Mouse (Mus musculus): ENCODE data around the gene Cidec. TPM values are rescaled to one million over a fixed set of nuclear protein-coding genes. Genes with fewer than 3 reads are reported as not detected.

Gene Cidec
- polyA plus RNA-seq, 1 experiment from 2014 or later: not detected

DNA sequence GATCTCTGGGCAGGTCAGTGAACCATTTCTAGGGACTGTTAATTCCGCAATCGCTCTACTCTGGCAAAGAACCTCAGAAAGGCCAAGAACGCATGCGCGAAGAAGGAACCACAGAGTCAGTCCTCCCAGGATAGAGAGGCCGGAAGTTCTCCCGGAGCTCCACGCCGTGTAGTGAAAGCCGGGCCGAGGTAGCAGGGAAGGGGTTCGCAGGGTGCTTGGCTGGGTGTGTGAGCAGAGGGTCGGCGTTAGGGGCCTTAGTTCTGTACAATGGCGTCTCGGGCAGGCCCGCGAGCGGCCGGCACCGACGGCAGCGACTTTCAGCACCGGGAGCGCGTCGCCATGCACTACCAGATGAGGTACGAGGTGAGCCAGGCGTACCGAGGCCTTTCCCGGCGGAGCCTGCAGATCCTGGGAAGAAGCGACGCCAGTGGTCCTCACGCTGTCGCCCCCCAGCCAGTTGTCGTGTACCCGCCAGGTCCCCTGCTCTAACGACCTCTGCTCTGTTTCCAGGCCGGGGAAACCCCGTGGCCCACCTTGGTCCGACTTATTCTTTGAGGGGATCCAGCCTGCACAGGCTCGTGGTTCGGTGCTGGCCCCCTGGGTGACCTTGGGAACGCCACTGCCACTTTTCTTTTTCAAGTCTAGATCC, 7.0 kb upstream of the Cidec start, which contains the start of gene Jagn1:
Jagn1 (plus strand) TSS at position 128 of the 649 bp plus-strand sequence.
- no peak within 1 kb of the TSS for H3K27ac ChIP-seq

DNA sequence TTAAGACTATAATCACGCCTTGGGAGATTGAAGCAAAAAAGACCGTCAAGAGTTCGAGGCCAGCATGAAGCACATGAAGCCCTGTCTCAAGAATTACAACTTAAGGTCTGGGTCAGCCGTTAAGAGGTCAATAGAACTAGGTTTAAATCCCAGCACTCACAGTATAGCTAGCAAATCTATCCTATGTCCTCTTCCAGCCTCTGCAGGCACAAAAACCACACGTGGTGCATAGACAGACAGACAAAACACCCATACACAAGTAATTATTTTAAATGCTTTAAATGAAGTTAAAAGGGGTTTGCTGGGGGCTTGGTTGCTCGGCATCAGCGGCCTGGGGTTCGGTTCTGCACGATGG, 6.5 kb upstream of the Cidec start:
- no peaks in the 10 kb centered on the region for H3K27me3 ChIP-seq (replicated peaks)
- WGBS: 43% methylated on average over 9 of the region's 9 CpGs
- H3K9ac ChIP-seq: peak overlapping the region; percentile 86
- peaks cover 9% of the 10 kb centered on the region for H3K36me3 ChIP-seq
- H3K9me3 ChIP-seq: no peaks in the 10 kb centered on the region
- H3K4me3 ChIP-seq: peak overlapping the region; percentile 85
- no peak overlapping the region for H3K27ac ChIP-seq
- peak; percentile 55 for ATAC-seq (ENCODE audit: low FRiP score, low read depth)
- H3K4me2 ChIP-seq (replicated peaks): peak overlapping the region; percentile 89
- peaks cover 6% of the 10 kb centered on the region for H3K4me1 ChIP-seq

More for the DNA sequence above, 7.0 kb upstream of the Cidec start, which contains the start of gene Jagn1:
- Histone ChIP-seq H3K4me1 (peaks cover 6% of the 10 kb centered on the region), H3K4me2 (replicated peaks) (peak within 1 kb of the TSS; percentile 89), H3K36me3 (peaks cover 14% of the 10 kb centered on the region), H3K9ac (peak within 1 kb of the TSS; percentile 86), H3K4me3 (peak within 1 kb of the TSS; percentile 85), H3K9me3 (no peaks in the 10 kb centered on the region), H3K27me3 (replicated peaks) (no peaks in the 10 kb centered on the region)
- ATAC-seq (ENCODE audit: low FRiP score, low read depth): peak; percentile 89
- under 1% methylated on average over 45 of the region's 45 CpGs for WGBS

DNA sequence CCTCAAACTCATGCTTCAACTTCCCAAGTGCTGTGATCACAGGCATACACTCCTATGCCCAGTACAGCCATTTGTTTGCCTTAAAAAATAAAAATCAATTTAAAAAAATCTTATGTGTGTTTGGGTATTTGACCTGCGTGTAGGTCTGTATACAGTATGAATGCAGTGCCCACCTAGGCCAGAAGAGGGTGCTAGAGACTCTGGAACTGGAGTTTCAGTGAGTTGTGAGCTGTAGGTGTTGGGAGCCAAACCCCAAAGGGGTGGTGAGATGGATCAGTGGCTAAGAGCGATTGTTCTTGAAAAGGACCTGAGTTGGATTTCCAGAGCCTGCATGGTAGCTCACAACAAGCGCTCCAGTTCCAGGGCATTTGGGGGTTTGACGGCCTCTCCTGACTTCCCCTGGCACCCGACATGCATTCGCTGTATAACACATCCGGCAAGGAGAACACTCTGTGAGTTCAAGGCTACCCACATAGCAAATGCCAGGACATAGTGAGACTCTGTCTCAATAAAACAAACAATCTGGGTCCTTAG, 5.7 kb upstream of the Cidec start:
- no peaks in the 10 kb centered on the region for H3K9me3 ChIP-seq
- ATAC-seq (ENCODE audit: low FRiP score, low read depth): peak; percentile 22; the same call in 1 of the 2 replicates
- WGBS: 54% methylated on average over 7 of the region's 7 CpGs
- H3K36me3 ChIP-seq: peaks cover under 1% of the 10 kb centered on the region; the same call in 1 of the 2 replicates
- H3K4me3 ChIP-seq: no peak overlapping the region
- H3K27ac ChIP-seq: no peak overlapping the region
- H3K9ac ChIP-seq: no peak overlapping the region
- H3K4me2 ChIP-seq (replicated peaks): no peak overlapping the region
- H3K27me3 ChIP-seq (replicated peaks): no peaks in the 10 kb centered on the region
- peaks cover 6% of the 10 kb centered on the region for H3K4me1 ChIP-seq

DNA sequence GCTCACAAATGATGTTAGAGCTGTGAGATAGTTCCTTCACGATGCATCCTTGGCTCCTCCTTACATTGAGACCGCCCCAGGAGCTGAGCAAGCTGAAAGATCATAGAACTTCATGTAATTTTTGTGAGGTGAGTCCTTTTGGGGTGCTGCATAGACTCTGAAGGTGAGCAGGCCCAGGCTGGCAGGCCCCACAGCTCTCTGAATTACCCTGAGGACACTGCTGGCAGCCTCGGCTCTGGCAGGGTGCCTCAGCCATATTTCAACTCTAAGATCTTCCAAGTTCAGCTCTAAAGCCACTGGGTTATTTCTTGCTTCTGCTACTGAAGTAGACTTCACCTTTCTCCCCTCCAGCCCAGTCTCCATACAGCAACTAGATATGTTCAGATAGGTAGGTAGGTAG, 5.1 kb upstream of the Cidec start:
- 84% methylated on average over 3 of the region's 3 CpGs for WGBS
- no peak for ATAC-seq (ENCODE audit: low FRiP score, low read depth)

DNA sequence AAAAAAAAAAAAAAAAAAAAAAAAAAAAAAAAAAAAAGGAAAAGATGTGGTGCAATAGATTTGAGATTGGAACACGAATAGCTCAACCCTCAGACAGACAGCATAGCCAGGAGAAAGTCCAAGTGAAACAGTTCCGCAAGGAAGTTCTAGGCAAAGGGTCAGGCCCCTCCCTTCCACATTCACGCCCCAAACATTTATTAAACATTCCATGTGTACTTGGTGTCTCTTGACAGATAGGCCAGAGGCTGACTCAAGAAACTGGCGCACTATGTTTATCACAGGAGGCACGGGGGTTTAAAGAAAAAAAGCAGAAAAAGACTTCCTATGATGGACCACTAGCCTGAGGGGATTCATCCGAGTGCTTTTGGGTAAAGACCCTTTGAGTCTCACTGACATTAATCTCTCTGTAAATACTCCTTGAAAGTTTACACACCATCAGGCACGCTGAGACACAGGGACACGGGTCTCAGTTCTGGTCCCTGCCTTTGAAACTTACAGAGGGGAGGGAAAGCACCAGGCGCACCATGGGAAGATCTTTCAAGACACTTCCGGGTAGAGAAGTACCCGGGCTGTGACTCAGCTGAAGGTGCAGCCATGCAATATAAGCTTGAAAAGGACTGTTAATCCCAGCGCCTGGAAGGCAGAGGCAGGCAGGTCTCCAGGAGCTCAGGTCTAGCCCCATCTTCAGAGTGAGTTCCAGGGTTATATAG, 3.3 kb upstream of the Cidec start:
- H3K4me3 ChIP-seq: no peak overlapping the region
- H3K27ac ChIP-seq: no peak overlapping the region
- no peaks in the 10 kb centered on the region for H3K27me3 ChIP-seq (replicated peaks)
- H3K36me3 ChIP-seq: no peaks in the 10 kb centered on the region
- WGBS: 64% methylated on average over 12 of the region's 12 CpGs
- H3K9ac ChIP-seq: no peak overlapping the region
- ATAC-seq (ENCODE audit: low FRiP score, low read depth): no peak
- H3K9me3 ChIP-seq: no peaks in the 10 kb centered on the region
- H3K4me1 ChIP-seq: peaks cover 6% of the 10 kb centered on the region
- H3K4me2 ChIP-seq (replicated peaks): no peak overlapping the region

More for the DNA sequence above, 5.1 kb upstream of the Cidec start:
- H3K4me1 ChIP-seq: peaks cover 6% of the 10 kb centered on the region
- no peak overlapping the region for H3K9ac ChIP-seq
- no peak overlapping the region for H3K27ac ChIP-seq
- no peaks in the 10 kb centered on the region for H3K27me3 ChIP-seq (replicated peaks)
- H3K9me3 ChIP-seq: no peaks in the 10 kb centered on the region
- H3K4me3 ChIP-seq: no peak overlapping the region
- H3K4me2 ChIP-seq (replicated peaks): no peak overlapping the region
- H3K36me3 ChIP-seq: no peaks in the 10 kb centered on the region

DNA sequence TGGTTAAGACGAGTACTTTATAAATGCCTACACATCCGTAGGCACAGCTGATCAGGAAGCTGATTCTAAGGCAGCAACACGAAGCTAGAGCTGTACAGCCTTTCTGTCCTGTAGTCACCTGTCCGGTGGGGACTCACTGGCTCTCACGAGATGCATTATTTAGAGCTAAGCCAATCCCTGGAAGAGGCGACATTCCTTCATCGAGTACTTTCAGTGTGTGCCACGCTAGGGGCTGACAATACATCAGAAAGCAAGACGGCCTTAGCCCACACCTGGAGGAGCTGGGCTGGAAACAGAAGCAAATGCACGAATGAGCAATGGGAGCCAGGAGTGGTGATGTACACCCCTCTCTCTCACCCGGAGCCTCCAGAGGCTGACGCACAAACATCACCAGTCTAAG, 1.6 kb upstream of the Cidec start:
- ATAC-seq (ENCODE audit: low FRiP score, low read depth): no peak

DNA sequence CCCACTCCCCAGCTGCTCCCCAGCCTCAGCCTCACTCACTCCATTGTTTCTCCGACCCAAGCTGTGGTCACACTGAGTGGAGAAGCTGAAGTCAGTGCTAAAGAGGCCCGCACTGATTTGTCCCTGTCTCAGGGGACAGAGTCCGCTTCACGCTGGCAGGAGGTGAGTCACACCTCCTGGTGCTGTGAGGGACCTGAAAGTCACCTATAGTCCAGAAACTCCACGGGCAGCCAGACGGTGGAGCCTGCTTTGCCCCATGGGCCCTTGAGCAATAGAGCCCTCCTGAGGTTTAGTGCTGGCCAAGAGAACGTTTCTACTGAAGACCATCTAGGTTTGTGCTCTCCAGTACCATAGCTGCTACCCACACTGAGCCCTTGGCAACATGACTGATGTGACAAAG, 869 bp downstream of the Cidec start:
- Histone ChIP-seq H3K27ac (no peak overlapping the region), H3K9me3 (no peaks in the 10 kb centered on the region), H3K4me3 (no peak overlapping the region), H3K4me2 (replicated peaks) (no peak overlapping the region), H3K36me3 (no peaks in the 10 kb centered on the region), H3K4me1 (no peaks in the 10 kb centered on the region), H3K9ac (no peak overlapping the region), H3K27me3 (replicated peaks) (no peaks in the 10 kb centered on the region)
- 82% methylated on average over 7 of the region's 7 CpGs for WGBS
- ATAC-seq (ENCODE audit: low FRiP score, low read depth): no peak

More for the DNA sequence above, 1.6 kb upstream of the Cidec start:
- Histone ChIP-seq H3K27ac (no peak overlapping the region), H3K4me2 (replicated peaks) (no peak overlapping the region), H3K27me3 (replicated peaks) (no peaks in the 10 kb centered on the region), H3K36me3 (no peaks in the 10 kb centered on the region), H3K9me3 (no peaks in the 10 kb centered on the region), H3K4me1 (no peaks in the 10 kb centered on the region), H3K4me3 (no peak overlapping the region), H3K9ac (no peak overlapping the region)
- WGBS: 78% methylated on average over 12 of the region's 12 CpGs

DNA sequence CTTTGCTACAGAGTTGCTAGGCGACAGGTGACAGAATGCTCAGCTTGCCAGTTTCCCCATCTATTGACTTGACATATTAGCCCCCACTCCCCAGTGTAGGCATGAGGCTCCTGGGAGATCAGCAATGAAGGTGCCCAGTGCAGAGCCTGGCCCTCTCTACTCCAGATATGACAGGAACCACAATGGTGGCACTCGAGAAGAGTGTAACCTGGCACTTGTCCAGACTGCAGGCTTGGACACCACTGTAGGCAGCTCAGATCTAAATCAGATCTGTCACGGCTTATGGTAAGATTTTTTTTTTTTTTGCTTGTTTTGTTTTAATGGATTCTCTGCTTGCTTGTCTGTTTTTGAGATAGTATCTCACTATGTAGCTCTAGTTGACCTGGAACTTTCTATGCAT, 1.9 kb downstream of the Cidec start:
- H3K4me3 ChIP-seq: no peak overlapping the region
- H3K4me2 ChIP-seq (replicated peaks): no peak overlapping the region
- H3K27me3 ChIP-seq (replicated peaks): no peaks in the 10 kb centered on the region
- H3K36me3 ChIP-seq: no peaks in the 10 kb centered on the region
- no peaks in the 10 kb centered on the region for H3K4me1 ChIP-seq
- WGBS: 83% methylated on average over 3 of the region's 3 CpGs
- H3K9me3 ChIP-seq: no peaks in the 10 kb centered on the region
- no peak overlapping the region for H3K27ac ChIP-seq
- no peak for ATAC-seq (ENCODE audit: low FRiP score, low read depth)
- no peak overlapping the region for H3K9ac ChIP-seq

DNA sequence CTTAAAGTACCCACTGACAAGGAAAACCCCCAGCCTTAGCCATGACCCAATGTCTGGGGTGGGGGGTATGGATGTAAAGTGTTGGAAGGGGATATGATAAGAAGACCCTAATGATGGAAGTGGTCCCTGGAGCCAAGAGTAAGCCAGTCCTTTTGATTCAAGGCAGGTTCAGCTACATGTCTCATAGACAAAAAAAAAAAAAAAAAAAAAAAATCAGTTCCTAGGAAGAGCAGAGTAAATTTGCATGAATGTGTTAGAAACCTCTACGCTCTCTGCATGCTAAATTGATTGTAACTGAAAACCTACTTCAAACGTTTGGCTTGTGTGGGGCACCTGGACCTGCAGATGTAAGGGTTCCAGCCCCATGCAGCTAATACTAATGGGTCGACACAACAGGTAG, 3.8 kb downstream of the Cidec start:
- no peak overlapping the region for H3K27ac ChIP-seq

DNA sequence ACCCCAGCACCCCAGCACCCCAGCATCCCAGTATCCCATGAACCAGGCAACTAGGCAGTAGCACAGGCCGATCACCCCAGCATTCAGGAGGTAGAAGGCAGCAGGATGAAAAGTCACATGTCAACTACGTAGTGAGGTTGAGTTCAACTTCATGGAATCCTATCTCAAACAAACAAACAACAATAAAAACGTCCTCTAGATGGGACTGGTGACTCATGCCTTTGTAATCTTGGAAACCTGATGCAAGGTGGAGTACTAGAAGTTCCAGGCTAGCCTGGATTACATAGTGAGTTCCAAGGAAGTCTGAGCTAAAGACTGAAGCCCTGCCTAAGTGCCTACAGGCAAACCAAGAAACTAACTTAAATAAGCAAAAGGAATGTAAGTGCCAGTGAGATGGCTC, 4.7 kb downstream of the Cidec start:
- ATAC-seq (ENCODE audit: low FRiP score, low read depth): no peak
- no peak overlapping the region for H3K4me3 ChIP-seq
- no peak overlapping the region for H3K27ac ChIP-seq
- WGBS: 69% methylated on average over 3 of the region's 3 CpGs
- no peaks in the 10 kb centered on the region for H3K4me1 ChIP-seq
- no peaks in the 10 kb centered on the region for H3K27me3 ChIP-seq (replicated peaks)
- H3K4me2 ChIP-seq (replicated peaks): no peak overlapping the region
- H3K36me3 ChIP-seq: no peaks in the 10 kb centered on the region
- no peak overlapping the region for H3K9ac ChIP-seq
- H3K9me3 ChIP-seq: peaks cover 2% of the 10 kb centered on the region; the same call in 1 of the 2 replicates

More for the DNA sequence above, 3.8 kb downstream of the Cidec start:
- no peaks in the 10 kb centered on the region for H3K36me3 ChIP-seq
- WGBS: 64% methylated on average over 3 of the region's 3 CpGs
- ATAC-seq (ENCODE audit: low FRiP score, low read depth): no peak
- H3K9me3 ChIP-seq: peaks cover 2% of the 10 kb centered on the region; the same call in 1 of the 2 replicates
- H3K4me2 ChIP-seq (replicated peaks): no peak overlapping the region
- no peaks in the 10 kb centered on the region for H3K4me1 ChIP-seq
- no peak overlapping the region for H3K4me3 ChIP-seq
- H3K9ac ChIP-seq: no peak overlapping the region
- H3K27me3 ChIP-seq (replicated peaks): no peaks in the 10 kb centered on the region

DNA sequence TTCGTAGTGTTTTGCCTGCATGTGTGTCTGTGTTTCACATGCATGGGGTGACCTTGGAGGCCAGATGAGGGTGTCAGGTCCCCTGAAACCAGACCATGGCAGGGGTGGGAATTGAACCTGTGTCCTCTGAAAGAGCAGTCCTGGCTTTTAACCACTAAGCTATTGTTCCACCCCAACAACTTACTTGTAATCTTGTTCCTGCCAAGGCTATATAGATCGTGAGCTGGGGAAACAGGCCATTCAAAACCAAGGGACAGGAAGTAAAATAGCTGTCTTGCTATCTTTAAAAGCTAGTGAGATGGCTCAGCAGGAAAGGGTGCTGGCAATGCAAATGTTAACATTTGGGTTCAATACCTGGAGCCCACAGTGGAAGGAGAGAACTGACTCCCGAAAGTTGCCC, 5.6 kb downstream of the Cidec start:
- Histone ChIP-seq H3K9me3 (peaks cover 2% of the 10 kb centered on the region; the same call in 1 of the 2 replicates), H3K4me1 (no peaks in the 10 kb centered on the region), H3K27me3 (replicated peaks) (0 out of 2 replicates have a peak, but pooled peaks cover 3% of the 10 kb centered on the region), H3K27ac (no peak overlapping the region), H3K9ac (no peak overlapping the region), H3K4me2 (replicated peaks) (no peak overlapping the region), H3K36me3 (no peaks in the 10 kb centered on the region), H3K4me3 (no peak overlapping the region)
- ATAC-seq (ENCODE audit: low FRiP score, low read depth): no peak
- WGBS: 83% methylated on average over 3 of the region's 3 CpGs

DNA sequence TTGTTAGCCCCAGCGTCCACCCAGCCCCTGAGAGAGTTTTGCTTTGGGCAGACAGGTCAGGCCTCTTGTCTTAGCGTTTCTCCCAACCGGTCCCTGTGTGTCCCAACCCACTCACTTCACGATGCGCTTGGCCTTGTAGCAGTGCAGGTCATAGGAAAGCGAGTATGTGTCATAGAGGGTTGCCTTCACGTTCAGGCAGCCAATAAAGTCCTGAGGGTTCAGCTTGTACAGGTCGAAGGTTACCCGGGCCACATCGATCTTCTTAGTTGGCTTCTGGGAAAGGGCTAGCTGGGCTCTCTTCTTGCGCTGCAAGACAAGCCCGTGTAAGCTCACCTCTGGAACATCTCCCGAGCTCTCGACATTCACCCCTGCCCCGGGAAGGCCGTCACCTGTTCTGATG, 7.6 kb downstream of the Cidec start:
- H3K4me3 ChIP-seq: no peak overlapping the region
- H3K27me3 ChIP-seq (replicated peaks): 0 out of 2 replicates have a peak, but pooled peaks cover 3% of the 10 kb centered on the region
- H3K36me3 ChIP-seq: no peaks in the 10 kb centered on the region
- 92% methylated on average over 16 of the region's 16 CpGs for WGBS
- no peak overlapping the region for H3K9ac ChIP-seq
- no peaks in the 10 kb centered on the region for H3K4me1 ChIP-seq
- no peak for ATAC-seq (ENCODE audit: low FRiP score, low read depth)
- no peak overlapping the region for H3K4me2 ChIP-seq (replicated peaks)
- H3K9me3 ChIP-seq: peaks cover 2% of the 10 kb centered on the region; the same call in 1 of the 2 replicates
- H3K27ac ChIP-seq: no peak overlapping the region

Measured in neural tube, embryonic 12.5 days (tissue).